Comparison of ENCODE assay signal across 13 mouse cellular contexts in the genomic region with DNA sequence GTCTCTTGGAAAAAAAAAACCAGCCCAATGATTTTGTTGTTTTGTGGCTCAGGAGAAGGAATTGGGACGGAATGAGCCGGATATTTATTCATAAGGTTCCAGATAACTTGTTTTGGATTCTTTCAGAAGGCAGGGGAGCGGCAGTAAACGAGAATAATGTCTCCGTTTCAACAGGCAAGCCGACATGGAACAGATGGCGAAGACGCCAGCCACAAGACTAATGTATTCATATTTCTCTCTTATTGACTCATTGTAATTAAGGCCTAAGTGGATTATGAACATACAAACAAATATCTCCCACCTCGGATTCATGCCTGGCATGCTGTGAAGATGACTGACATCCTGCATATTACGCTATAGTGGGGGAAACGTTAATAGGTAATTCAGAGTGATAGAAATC. TPM values are rescaled to one million over a fixed set of nuclear protein-coding genes. Genes with fewer than 3 reads are reported as not detected.
DNase-seq lines count a peak whose midpoint lies in the region; ATAC-seq lines count a peak whose summit lies in the region.
"Had no signal": no experiment of that assay in that cellular context is flagged by ENCODE, and none has a peak within 500 bp of the region (broad histone marks: within the 10 kb centered on the region; RNA-seq: fewer than 3 reads in every experiment).

No protein-coding gene starts in this region.

- H3K4me1 ChIP-seq in forebrain, embryonic 13.5 days: peaks cover 6% of the 10 kb centered on the region
- 0 out of 2 replicates have a peak, but pooled peaks cover 4% of the 10 kb centered on the region for H3K4me1 ChIP-seq in forebrain, embryonic 10.5 days

- H3K27me3 ChIP-seq in forebrain, embryonic 13.5 days: no peaks in the 10 kb centered on the region
- no peaks in the 10 kb centered on the region for H3K27me3 ChIP-seq in forebrain, embryonic 10.5 days (ENCODE audit: poor library complexity, severe bottlenecking)

- no peak overlapping the region for H3K9ac ChIP-seq in forebrain, embryonic 13.5 days
- H3K9ac ChIP-seq: liver, postnatal 0 days had no signal

- H3K27ac ChIP-seq in forebrain, embryonic 13.5 days: 0 out of 2 replicates have a peak overlapping the region, but pooled peaks have one; percentile 5
- no peak overlapping the region for H3K27ac ChIP-seq in forebrain, embryonic 10.5 days

- H3K4me3 ChIP-seq in forebrain, embryonic 13.5 days: no peak overlapping the region
- H3K4me3 ChIP-seq in forebrain, embryonic 10.5 days: no peak overlapping the region

- intact Hi-C loops in heart, postnatal 25 days (cut with DNase I): no loop called here

- ATAC-seq in forebrain, embryonic 13.5 days: no peak
- ATAC-seq: CD4-positive, CD25-positive, alpha-beta regulatory T cell, adult 4 months; liver, postnatal 0 days had no signal

- H3K4me2 ChIP-seq in forebrain, embryonic 13.5 days: no peak overlapping the region

- no peak for DNase-seq in forebrain, embryonic 10.5 days (ENCODE audit: extremely low spot score, low spot score)
- DNase-seq in heart, postnatal 4 days: peak; percentile 9
- no peak for DNase-seq in heart, postnatal 25 days (ENCODE audit: low spot score)
- DNase-seq in kidney, postnatal 4 days: peak; percentile 54 to 57
- DNase-seq in kidney, postnatal 25 days: no peak
- DNase-seq in retina, postnatal 1 day: peak; percentile 65
- no peak for DNase-seq in retina, embryonic 14.5 days (ENCODE audit: low spot score)
- DNase-seq: kidney, postnatal 36 days; liver; liver, postnatal 0 days had no signal

- WGBS in forebrain, embryonic 13.5 days: 64% methylated on average over 11 of the region's 11 CpGs
- 88% methylated on average over 11 of the region's 11 CpGs for WGBS in forebrain, embryonic 10.5 days

- no peaks in the 10 kb centered on the region for H3K9me3 ChIP-seq in forebrain, embryonic 13.5 days (replicated peaks)
- H3K9me3 ChIP-seq in forebrain, embryonic 10.5 days: no peaks in the 10 kb centered on the region
- H3K9me3 ChIP-seq: G1E had no signal

- H3K36me3 ChIP-seq in forebrain, embryonic 13.5 days (ENCODE audit: poor library complexity, severe bottlenecking): no peaks in the 10 kb centered on the region
- no peaks in the 10 kb centered on the region for H3K36me3 ChIP-seq in forebrain, embryonic 10.5 days (replicated peaks)
- H3K36me3 ChIP-seq: G1E had no signal

RNA-seq across cellular contexts. Expression of gene Gtf2f2, which starts 43.1 kb away (rescaled TPM):
- polyA plus RNA-seq in forebrain, embryonic 13.5 days (2015; fragmentation: Nextera tagmentation; extraction: Ambion mirVana): 52.3 and 56.5 TPM in 2 replicates
- polyA plus RNA-seq in forebrain, embryonic 10.5 days (2016; fragmentation: Nextera tagmentation; extraction: Ambion mirVana): 57.3 and 59.0 TPM in 2 replicates
- total RNA-seq in heart, postnatal 4 days (2021): 10 to 100 TPM; 25.0 to 27.4 TPM
- total RNA-seq in heart, postnatal 25 days (2021): 10 to 100 TPM; 13.4 to 13.5 TPM

RNA-seq across cellular contexts. Expression of gene Gpalpp1, which starts 56.8 kb away (rescaled TPM):
- polyA plus RNA-seq in forebrain, embryonic 13.5 days (2015; fragmentation: Nextera tagmentation; extraction: Ambion mirVana): 13.6 and 14.5 TPM in 2 replicates
- 16.8 and 17.1 TPM in 2 replicates for polyA plus RNA-seq in forebrain, embryonic 10.5 days (2016; fragmentation: Nextera tagmentation; extraction: Ambion mirVana)
- total RNA-seq in heart, postnatal 4 days (2021): 10 to 100 TPM; 14.8 to 15.4 TPM
- total RNA-seq in heart, postnatal 25 days (2021): 10 to 100 TPM in 1 of 2 experiments, 1 to 10 TPM in 1; 10.0 to 10.8 TPM

RNA-seq across cellular contexts. Expression of gene Nufip1, which starts 57.0 kb away (rescaled TPM):
- 16.1 and 16.6 TPM in 2 replicates for polyA plus RNA-seq in forebrain, embryonic 13.5 days (2015; fragmentation: Nextera tagmentation; extraction: Ambion mirVana)
- polyA plus RNA-seq in forebrain, embryonic 10.5 days (2016; fragmentation: Nextera tagmentation; extraction: Ambion mirVana): 21.9 and 22.9 TPM in 2 replicates
- total RNA-seq in heart, postnatal 4 days (2021): 1 to 10 TPM; 6.0 to 6.4 TPM
- total RNA-seq in heart, postnatal 25 days (2021): 1 to 10 TPM; 3.0 to 3.4 TPM

Comparison
In these comparisons a context has a peak if more than half of its experiments do, and no peak if none do; other contexts are left out.
1. DNase-seq: peak in heart, postnatal 4 days (single experiment), kidney, postnatal 4 days (2 of 2) and retina, postnatal 1 day (single experiment); none in forebrain, embryonic 10.5 days (single experiment), heart, postnatal 25 days (single experiment), kidney, postnatal 25 days (0 of 2) and retina, embryonic 14.5 days (single experiment).